Mouse (Mus musculus) CD4-positive, CD25-positive, alpha-beta regulatory T cell, adult 2 months (primary cell): ENCODE results near the gene Vmn1r202.
"Not testable (repeated sequence)": the region's sequence is repeated elsewhere in the genome, so short reads cannot be mapped to it uniquely, and the experiment has no call there.

Experiments
- DNase-seq: peaks from one replicate; pipeline ENCODE4 v3.0.0-alpha.2; 2012; ENCODE audit warnings: low read depth, low spot score

The Vmn1r202 gene

GRCm38 (mm10) chr13:22505281-22505680, at the start of gene Vmn1r202:
TSS of gene Vmn1r202 (minus strand) at chr13:22505381.
- DNase-seq: no peak

DNA sequence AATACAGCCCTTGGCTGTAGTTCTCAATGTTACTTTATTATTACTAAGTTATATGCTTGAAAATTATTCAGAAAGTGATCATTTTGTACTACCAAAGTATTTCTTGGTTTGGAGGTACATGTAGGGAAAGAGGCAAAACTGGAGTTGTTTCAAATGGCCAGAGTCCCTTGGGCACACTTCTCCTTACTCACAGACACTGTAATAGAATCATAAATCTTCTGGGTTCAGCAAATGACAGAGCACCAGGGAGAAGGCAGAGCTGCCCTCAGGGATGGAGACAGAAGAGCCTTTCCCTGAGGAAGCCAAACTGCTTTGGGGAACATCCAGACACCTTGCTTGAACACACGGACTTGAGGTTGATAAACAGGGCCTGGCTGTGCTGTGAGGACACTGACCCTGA, 47.7 kb upstream of the Vmn1r202 start, which contains the start of gene Vmn1r204:
TSS of gene Vmn1r204 (plus strand) at position 301 of the 400 bp plus-strand sequence.
- not testable (repeated sequence) for DNase-seq

GRCm38 (mm10) chr13:22517814-22518213, 12.6 kb upstream of the Vmn1r202 start, which contains the start of gene Vmn1r203:
TSS of gene Vmn1r203 (plus strand) at chr13:22518114.
- no peak for DNase-seq

DNA sequence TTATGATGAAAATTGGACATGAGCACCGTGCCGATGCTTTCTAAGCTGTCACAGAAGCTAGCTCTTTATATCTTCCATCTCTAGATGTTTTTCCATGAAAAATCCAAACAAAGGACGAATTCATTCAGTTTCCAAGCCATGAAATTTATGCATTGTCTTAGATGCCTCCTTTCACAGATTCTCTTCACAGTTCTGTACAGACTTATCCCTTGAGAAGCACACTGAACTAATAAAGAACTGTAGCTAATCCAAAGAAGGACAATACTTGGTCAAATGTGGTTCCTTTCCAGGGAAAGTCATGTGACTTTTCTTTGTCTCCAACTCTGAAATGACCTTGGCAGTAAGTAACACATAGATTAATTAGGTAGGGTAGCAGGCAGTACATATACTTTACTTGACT, 2.8 kb downstream of the Vmn1r202 start:
- no peak for DNase-seq

GRCm38 (mm10) chr13:22471623-22472022, 33.6 kb downstream of the Vmn1r202 start, which contains the start of gene Vmn1r201:
TSS of gene Vmn1r201 (plus strand) at chr13:22471923.
- DNase-seq: no peak

DNA sequence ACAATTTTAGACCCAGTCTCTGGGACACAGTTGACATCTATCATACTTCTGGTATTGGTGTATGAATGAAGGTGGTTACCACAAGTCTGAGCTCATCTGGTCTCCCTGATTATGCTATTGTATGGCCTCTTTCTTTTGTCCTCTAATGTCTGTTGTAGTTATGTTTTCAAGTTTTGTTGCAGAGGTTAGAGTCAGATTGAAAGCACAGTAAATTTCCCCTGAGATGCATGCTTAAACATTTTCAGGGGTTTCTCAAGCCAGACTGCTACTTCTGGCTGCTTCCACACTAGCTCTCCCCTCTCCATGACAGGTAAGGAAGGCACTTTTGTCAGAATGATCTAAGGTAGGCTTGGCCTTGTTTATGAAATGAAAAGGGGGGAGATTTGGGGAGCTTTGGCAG, 50.0 kb downstream of the Vmn1r202 start:
- DNase-seq: no peak
